Mouse (Mus musculus) embryonic facial prominence, embryonic 11.5 days (tissue): Measurements from ENCODE around the gene Baiap2l1. TPM values are rescaled to one million over a fixed set of nuclear protein-coding genes. Genes with fewer than 3 reads are reported as not detected.

ENCODE experiments used
- ATAC-seq: fragments of 200-750 bp; cut with Nextera tagmentation; replicated peaks from 2 replicates; pipeline ENCODE4 v1.8.0; 2017; ENCODE audit warnings: low read depth; ENCODE audit not compliant: insufficient number of reproducible peaks, low FRiP score, low TSS enrichment
- DNase-seq: peaks from one replicate; pipeline ENCODE4 v3.0.0-alpha.2; 2015; ENCODE audit warnings: low spot score
- H3K27ac ChIP-seq: fragments of 300-500 bp; sonication (generic); replicated peaks from 2 replicates; pipeline ENCODE4 v1.5.1; 2014; ENCODE audit warnings: mild to moderate bottlenecking, low read depth, low read length, control low read depth
- H3K27me3 ChIP-seq: fragments of 300-500 bp; sonication (generic); 2 replicates; pipeline ENCODE4 v1.6.1; 2014; ENCODE audit warnings: mild to moderate bottlenecking, low read length, moderate library complexity, mixed read lengths; ENCODE audit not compliant: control insufficient read depth, insufficient read depth
- H3K36me3 ChIP-seq: fragments of 300-500 bp; sonication (generic); replicated peaks from 2 replicates; pipeline ENCODE4 v1.6.1; 2014; ENCODE audit warnings: low read depth, mild to moderate bottlenecking, low read length, moderate library complexity, mixed read lengths; ENCODE audit not compliant: control insufficient read depth, insufficient read depth
- H3K4me1 ChIP-seq: fragments of 300-500 bp; sonication (generic); 2 replicates; pipeline ENCODE4 v1.6.1; 2014; ENCODE audit warnings: low read length, mixed read lengths; ENCODE audit not compliant: control insufficient read depth, insufficient read depth
- H3K4me2 ChIP-seq: fragments of 300-500 bp; sonication (generic); 2 replicates; pipeline ENCODE4 v1.6.1; 2014; ENCODE audit warnings: low read depth, mild to moderate bottlenecking, control low read depth, low read length, moderate library complexity
- H3K4me3 ChIP-seq: fragments of 300-500 bp; sonication (generic); 2 replicates; pipeline ENCODE4 v1.5.1; 2014; ENCODE audit warnings: low read depth, low read length, control low read depth
- H3K9ac ChIP-seq: fragments of 300-500 bp; sonication (generic); replicated peaks from 2 replicates; pipeline ENCODE4 v1.6.1; 2014; ENCODE audit warnings: mild to moderate bottlenecking, control low read depth, low read length
- H3K9me3 ChIP-seq: fragments of 300-500 bp; sonication (generic); replicated peaks from 2 replicates; pipeline ENCODE4 v1.6.1; 2016; ENCODE audit warnings: mild to moderate bottlenecking, low read length, inconsistent platforms, mixed read lengths; ENCODE audit not compliant: control insufficient read depth
- WGBS: fragments of 180-500 bp; shearing (Covaris S2); extraction: QIAGEN DNeasy Blood & Tissue Kit; methylation state at CpG from one replicate; pipeline ENCODE4 v1.1.7; 2014; 5-methylcytosine and 5-hydroxymethylcytosine counted together
- polyA plus RNA-seq: library from polyadenylated mRNA; unstranded; fragments of >200 nt; fragmentation: Nextera tagmentation; extraction: Ambion mirVana; gene quantifications from 2 replicates; pipeline ENCODE4 v1.2.1, GENCODE M21; 2014

Baiap2l1 gene
- polyA plus RNA-seq, 1 experiment from 2014 or later: 3.8 TPM

DNA sequence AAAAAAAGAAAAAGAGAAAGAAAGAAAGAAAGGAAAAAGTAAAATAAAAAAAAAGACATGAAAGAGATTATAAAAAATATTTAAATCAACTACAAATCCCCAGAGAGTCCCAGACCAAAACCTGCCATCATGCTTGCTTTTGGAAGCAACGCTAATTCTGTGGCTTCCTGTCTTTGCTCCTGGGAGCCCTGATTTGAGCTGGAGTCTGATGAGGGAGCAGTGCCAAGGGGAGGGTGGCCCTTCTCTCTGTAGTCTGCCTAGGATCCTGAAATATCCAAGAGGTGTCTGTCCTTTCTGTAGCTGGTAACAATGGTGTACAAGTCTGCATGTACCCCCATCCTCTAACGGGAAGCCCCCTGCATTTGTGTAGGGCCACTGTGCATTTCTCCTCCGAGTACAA is 86.8 kb downstream of the Baiap2l1 start:
- Histone ChIP-seq H3K4me3 (no peak overlapping the region), H3K27me3 (no peaks in the 10 kb centered on the region), H3K9me3 (no peaks in the 10 kb centered on the region), H3K4me1 (no peaks in the 10 kb centered on the region), H3K9ac (no peak overlapping the region), H3K27ac (no peak overlapping the region), H3K4me2 (no peak overlapping the region), H3K36me3 (no peaks in the 10 kb centered on the region; the same call in 1 of the 2 replicates)
- DNase-seq: no peak
- 74% methylated on average over 3 of the region's 3 CpGs for WGBS
- no peak for ATAC-seq

DNA sequence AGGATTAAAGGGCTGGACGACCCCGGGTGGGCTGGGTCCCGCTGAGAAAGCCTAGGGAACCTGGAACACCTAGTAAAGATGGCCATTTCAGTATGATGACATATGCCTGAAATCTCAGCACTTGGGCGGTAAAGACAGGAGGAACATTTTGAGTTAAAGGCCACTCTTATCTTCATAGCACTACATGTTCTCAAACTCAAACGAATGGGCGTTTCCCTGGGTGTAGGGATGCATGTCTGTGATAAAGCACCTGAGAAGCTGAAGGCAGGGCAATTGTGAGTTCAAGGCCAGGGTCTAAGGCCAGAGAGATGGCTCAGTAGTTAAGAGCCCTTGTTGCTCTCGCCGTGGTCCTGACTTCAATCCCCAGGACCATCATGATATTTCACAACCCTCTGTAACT is 87.5 kb downstream of the Baiap2l1 start:
- no peak overlapping the region for H3K4me3 ChIP-seq
- no peak overlapping the region for H3K27ac ChIP-seq
- H3K9ac ChIP-seq: no peak overlapping the region
- no peak overlapping the region for H3K4me2 ChIP-seq
- H3K36me3 ChIP-seq: no peaks in the 10 kb centered on the region; the same call in 1 of the 2 replicates
- H3K4me1 ChIP-seq: no peaks in the 10 kb centered on the region
- no peaks in the 10 kb centered on the region for H3K27me3 ChIP-seq
- no peak for DNase-seq
- H3K9me3 ChIP-seq: no peaks in the 10 kb centered on the region
- ATAC-seq: no peak
- WGBS: 86% methylated on average over 8 of the region's 8 CpGs

DNA sequence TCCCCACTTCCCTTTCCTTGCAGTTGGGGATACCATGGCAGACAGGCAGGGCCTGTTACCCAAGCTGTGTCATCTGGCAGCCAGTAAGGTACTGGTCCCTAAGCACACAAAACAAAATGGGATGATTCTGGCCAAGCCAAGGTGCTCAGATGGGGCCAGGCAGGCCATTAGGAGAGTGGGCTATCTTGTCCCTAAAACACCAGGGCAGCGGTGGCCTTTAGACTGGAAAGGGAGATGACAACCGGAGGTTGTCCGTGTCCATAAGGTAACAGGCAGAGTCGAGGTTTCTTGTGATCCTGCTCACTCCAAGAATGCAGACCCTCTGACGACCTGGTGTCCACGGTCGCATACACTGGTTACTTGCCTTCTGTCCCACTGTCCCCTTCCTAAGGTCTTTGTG is 88.0 kb downstream of the Baiap2l1 start:
- H3K36me3 ChIP-seq: no peaks in the 10 kb centered on the region; the same call in 1 of the 2 replicates
- H3K9me3 ChIP-seq: no peaks in the 10 kb centered on the region
- 91% methylated on average over 7 of the region's 7 CpGs for WGBS
- no peak overlapping the region for H3K27ac ChIP-seq
- no peak overlapping the region for H3K4me2 ChIP-seq
- ATAC-seq (no peak), DNase-seq (no peak)
- no peak overlapping the region for H3K9ac ChIP-seq
- H3K27me3 ChIP-seq: no peaks in the 10 kb centered on the region
- H3K4me1 ChIP-seq: no peaks in the 10 kb centered on the region
- H3K4me3 ChIP-seq: no peak overlapping the region

GRCm38 (mm10) chr5:144267535-144268241 is 90.2 kb downstream of the Baiap2l1 start:
- no peaks in the 10 kb centered on the region; the same call in 1 of the 2 replicates for H3K36me3 ChIP-seq
- ATAC-seq (no peak), DNase-seq (no peak)
- no peak overlapping the region for H3K9ac ChIP-seq
- H3K27me3 ChIP-seq: no peaks in the 10 kb centered on the region
- no peaks in the 10 kb centered on the region for H3K9me3 ChIP-seq
- no peaks in the 10 kb centered on the region for H3K4me1 ChIP-seq
- no peak overlapping the region for H3K4me3 ChIP-seq
- H3K27ac ChIP-seq: no peak overlapping the region
- WGBS: 81% methylated on average over 8 of the region's 8 CpGs
- no peak overlapping the region for H3K4me2 ChIP-seq

DNA sequence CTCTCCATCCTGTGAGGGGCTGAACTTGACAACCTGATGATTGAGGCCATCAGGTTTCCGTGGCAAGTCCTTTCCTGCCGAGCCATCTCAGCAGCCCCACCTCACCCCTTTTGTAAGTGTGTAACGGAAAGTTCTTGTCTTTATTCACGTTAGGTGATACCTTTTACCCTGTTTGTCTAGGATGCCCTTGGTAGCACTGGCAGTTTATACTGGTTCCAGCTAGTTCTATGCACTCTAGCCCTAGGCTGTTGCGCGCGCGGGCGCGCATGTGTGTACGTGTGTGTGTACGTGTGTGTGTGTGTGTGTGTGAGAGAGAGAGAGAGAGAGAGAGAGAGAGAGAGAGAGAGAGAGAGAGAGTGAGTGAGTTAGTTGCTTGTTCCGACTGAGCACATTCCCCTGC is 94.4 kb downstream of the Baiap2l1 start:
- WGBS: 83% methylated on average over 13 of the region's 13 CpGs
- H3K27me3 ChIP-seq: no peaks in the 10 kb centered on the region
- no peak overlapping the region for H3K27ac ChIP-seq
- DNase-seq: no peak
- ATAC-seq: no peak
- H3K4me3 ChIP-seq: no peak overlapping the region
- H3K9ac ChIP-seq: no peak overlapping the region
- no peaks in the 10 kb centered on the region for H3K9me3 ChIP-seq
- no peak overlapping the region for H3K4me2 ChIP-seq
- H3K4me1 ChIP-seq: peaks cover 7% of the 10 kb centered on the region
- H3K36me3 ChIP-seq: no peaks in the 10 kb centered on the region; the same call in 1 of the 2 replicates

DNA sequence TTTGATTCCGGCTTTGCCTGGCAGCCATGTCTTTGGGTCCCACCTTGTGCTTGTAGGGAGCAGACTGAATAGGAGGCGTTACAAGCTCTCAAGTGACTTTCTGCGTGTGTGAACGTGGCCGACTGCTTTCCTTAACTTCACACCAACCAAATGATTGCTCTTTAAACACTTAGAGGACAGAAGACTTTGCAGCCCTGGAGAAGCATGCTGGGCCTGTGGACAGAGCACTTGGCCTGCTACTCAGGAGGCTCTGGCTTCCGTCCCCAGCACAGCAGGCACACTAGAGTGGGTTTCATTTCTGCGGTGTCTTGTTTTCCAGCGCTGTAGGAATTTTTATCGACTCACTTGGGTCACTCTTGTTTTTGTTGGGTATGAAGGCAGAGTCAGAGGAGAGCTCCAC is 94.8 kb downstream of the Baiap2l1 start:
- Histone ChIP-seq H3K4me1 (peaks cover 10% of the 10 kb centered on the region), H3K9ac (no peak overlapping the region), H3K4me3 (no peak overlapping the region), H3K9me3 (no peaks in the 10 kb centered on the region), H3K36me3 (no peaks in the 10 kb centered on the region; the same call in 1 of the 2 replicates), H3K27ac (no peak overlapping the region), H3K4me2 (no peak overlapping the region), H3K27me3 (no peaks in the 10 kb centered on the region)
- WGBS: 86% methylated on average over 9 of the region's 9 CpGs
- ATAC-seq: no peak
- no peak for DNase-seq

GRCm38 (mm10) chr5:144261829-144262228 is 96.1 kb downstream of the Baiap2l1 start:
- DNase-seq: no peak

GRCm38 (mm10) chr5:144261309-144261708 is 96.6 kb downstream of the Baiap2l1 start:
- H3K36me3 ChIP-seq: no peaks in the 10 kb centered on the region; the same call in 1 of the 2 replicates

More at GRCm38 (mm10) chr5:144261829-144262228, 96.1 kb downstream of the Baiap2l1 start:
- H3K9ac ChIP-seq: no peak overlapping the region
- no peak overlapping the region for H3K4me3 ChIP-seq
- WGBS: 90% methylated on average over 5 of the region's 5 CpGs
- no peaks in the 10 kb centered on the region; the same call in 1 of the 2 replicates for H3K36me3 ChIP-seq
- no peaks in the 10 kb centered on the region for H3K9me3 ChIP-seq
- H3K4me2 ChIP-seq: no peak overlapping the region
- H3K4me1 ChIP-seq: peaks cover 16% of the 10 kb centered on the region
- no peaks in the 10 kb centered on the region for H3K27me3 ChIP-seq
- no peak for ATAC-seq
- H3K27ac ChIP-seq: no peak overlapping the region

More at GRCm38 (mm10) chr5:144261309-144261708, 96.6 kb downstream of the Baiap2l1 start:
- no peaks in the 10 kb centered on the region for H3K9me3 ChIP-seq
- H3K9ac ChIP-seq: no peak overlapping the region
- no peak overlapping the region for H3K4me3 ChIP-seq
- WGBS: 80% methylated on average over 9 of the region's 9 CpGs
- ATAC-seq: no peak
- no peaks in the 10 kb centered on the region for H3K27me3 ChIP-seq
- no peak overlapping the region for H3K4me2 ChIP-seq
- peaks cover 16% of the 10 kb centered on the region for H3K4me1 ChIP-seq
- no peak for DNase-seq
- H3K27ac ChIP-seq: no peak overlapping the region
